Mouse (Mus musculus) myocyte (in vitro differentiated cells): ENCODE data around the gene Rbms3. TPM values are rescaled to one million over a fixed set of nuclear protein-coding genes. Genes with fewer than 3 reads are reported as not detected.

ENCODE experiments used
- H3K27me3 ChIP-seq: one replicate; pipeline ENCODE4 v1.6.1; 2011; ENCODE audit not compliant: control insufficient read depth, insufficient read depth, insufficient read length
- H3K36me3 ChIP-seq: one replicate; pipeline ENCODE4 v1.6.1; 2011; ENCODE audit not compliant: control insufficient read depth, insufficient read depth
- H3K4me2 ChIP-seq: one replicate; pipeline ENCODE4 v1.6.1; 2011; ENCODE audit warnings: low read depth, control low read depth
- H3K4me3 ChIP-seq: one replicate; pipeline ENCODE4 v1.5.1; 2011; ENCODE audit warnings: mild to moderate bottlenecking, control low read depth, moderate library complexity
- H3K79me2 ChIP-seq: one replicate; pipeline ENCODE4 v1.6.1; 2011; ENCODE audit not compliant: control insufficient read depth, insufficient read depth
- H3ac ChIP-seq: one replicate; pipeline ENCODE4 v1.6.1; 2011; ENCODE audit not compliant: control insufficient read depth, insufficient read length
- CEBPB ChIP-seq: IDR thresholded peaks from 2 replicates; pipeline ENCODE4 v1.6.1; 2011; ENCODE audit warnings: mild to moderate bottlenecking, moderate library complexity; ENCODE audit not compliant: poor library complexity, insufficient read depth, severe bottlenecking
- E2F4 ChIP-seq: IDR thresholded peaks from one replicate; pipeline ENCODE4 v1.6.1; 2011; ENCODE audit warnings: mild to moderate bottlenecking, control low read depth, moderate library complexity; ENCODE audit not compliant: insufficient read depth
- MAX ChIP-seq: IDR thresholded peaks from one replicate; pipeline ENCODE4 v1.6.1; 2011; ENCODE audit warnings: low read depth, mild to moderate bottlenecking, control low read depth
- MYOD1 ChIP-seq, 3 experiments: IDR thresholded peaks; one replicate each; pipeline ENCODE4 v1.6.1; 2011; ENCODE audit warnings: control low read depth in 2 of 3, low read depth in 2 of 3, mild to moderate bottlenecking in 2 of 3, moderate library complexity in 1 of 3; ENCODE audit not compliant: insufficient read length in 2 of 3, control insufficient read depth in 1 of 3
- MYOG ChIP-seq, 3 experiments: IDR thresholded peaks; one replicate each; pipeline ENCODE4 v1.6.1; 2011; ENCODE audit warnings: control low read depth in 2 of 3, low read depth in 2 of 3, mild to moderate bottlenecking in 2 of 3; ENCODE audit not compliant: insufficient read length in 2 of 3, control insufficient read depth in 1 of 3, insufficient read depth in 1 of 3
- POLR2A ChIP-seq: IDR thresholded peaks from one replicate; pipeline ENCODE4 v1.6.1; 2011; ENCODE audit warnings: low read depth, mild to moderate bottlenecking, control low read depth, moderate library complexity; ENCODE audit not compliant: insufficient read length
- POLR2AphosphoS2 ChIP-seq: IDR thresholded peaks from one replicate; pipeline ENCODE4 v1.6.1; 2011; ENCODE audit warnings: low read depth, control low read depth; ENCODE audit not compliant: insufficient read length
- REST ChIP-seq: IDR thresholded peaks from one replicate; pipeline ENCODE4 v1.6.1; 2011; ENCODE audit warnings: mild to moderate bottlenecking, control low read depth, moderate library complexity; ENCODE audit not compliant: insufficient read depth, insufficient read length
- SRF ChIP-seq: IDR thresholded peaks from one replicate; pipeline ENCODE4 v1.6.1; 2011; ENCODE audit warnings: low read depth; ENCODE audit not compliant: control insufficient read depth, insufficient read length
- TCF12 ChIP-seq: IDR thresholded peaks from one replicate; pipeline ENCODE4 v1.6.1; 2011; ENCODE audit warnings: mild to moderate bottlenecking, control low read depth; ENCODE audit not compliant: poor library complexity, insufficient read depth, severe bottlenecking
- TCF3 ChIP-seq: IDR thresholded peaks from one replicate; pipeline ENCODE4 v1.6.1; 2011; ENCODE audit warnings: low read depth, control low read depth; ENCODE audit not compliant: insufficient read length
- USF1 ChIP-seq: IDR thresholded peaks from one replicate; pipeline ENCODE4 v1.6.1; 2011; ENCODE audit warnings: low read depth, mild to moderate bottlenecking, control low read depth, moderate library complexity
- polyA plus RNA-seq: library from polyadenylated mRNA; unstranded; fragments of >200 nt; fragmentation: generic; extraction: Trizol; gene quantifications from one replicate; pipeline ENCODE4 v1.2.1, GENCODE M21; 2012; ENCODE audit warnings: missing spikeins

Gene Rbms3
- polyA plus RNA-seq, 1 experiment, result 4.5 TPM

- no peak overlapping the region for H3ac ChIP-seq
- H3K27me3 ChIP-seq, result no peaks in the 10 kb centered on the region
- no peak overlapping the region for H3K4me2 ChIP-seq
- no peaks in the 10 kb centered on the region for H3K36me3 ChIP-seq
- H3K79me2 ChIP-seq, result no peaks in the 10 kb centered on the region
- TF ChIP-seq REST (no peak), MAX (no peak), POLR2AphosphoS2 (no peak), MYOG (IDR thresholded peaks at IDR 0.05; ENCODE audit: control insufficient read depth in 1 of 3, insufficient read depth in 1 of 3, insufficient read length in 2 of 3, low read depth in 2 of 3) (no peak), USF1 (no peak), MYOD1 (IDR thresholded peaks at IDR 0.05; ENCODE audit: control insufficient read depth in 1 of 3, insufficient read length in 2 of 3, low read depth in 2 of 3) (no peak), CEBPB (no peak), TCF12 (no peak), POLR2A (no peak), SRF (no peak), E2F4 (no peak), TCF3 (no peak)
- no peak overlapping the region for H3K4me3 ChIP-seq
Observed at GRCm38 (mm10) chr9:116644616-116645015, 985.1 kb downstream of the Rbms3 start.

- H3K4me2 ChIP-seq, result peak overlapping the region; percentile 30
- no peaks in the 10 kb centered on the region for H3K27me3 ChIP-seq
- H3K36me3 ChIP-seq, result peaks cover 4% of the 10 kb centered on the region
- no peak overlapping the region for H3K4me3 ChIP-seq
- no peak overlapping the region for H3ac ChIP-seq
- no peaks in the 10 kb centered on the region for H3K79me2 ChIP-seq
- TF ChIP-seq SRF (no peak), REST (no peak), MYOG (IDR thresholded peaks at IDR 0.05; ENCODE audit: control insufficient read depth in 1 of 3, insufficient read depth in 1 of 3, insufficient read length in 2 of 3, low read depth in 2 of 3) (no peak), POLR2A (no peak), TCF3 (no peak), TCF12 (no peak), CEBPB (no peak)
Observed at GRCm38 (mm10) chr9:116640302-116640679, 989.4 kb downstream of the Rbms3 start.

GRCm38 (mm10) chr9:116639597-116640301, 990.0 kb downstream of the Rbms3 start:
- Histone ChIP-seq H3K79me2 (no peaks in the 10 kb centered on the region), H3ac (no peak overlapping the region), H3K4me3 (no peak overlapping the region), H3K36me3 (peaks cover 4% of the 10 kb centered on the region), H3K4me2 (peak overlapping the region; percentile 30), H3K27me3 (no peaks in the 10 kb centered on the region)
- TF ChIP-seq MYOD1 (IDR thresholded peaks at IDR 0.05; ENCODE audit: control insufficient read depth in 1 of 3, insufficient read length in 2 of 3, low read depth in 2 of 3), result no peak
- no peak for TF ChIP-seq CEBPB
- TF ChIP-seq POLR2A, result no peak
- no peak for TF ChIP-seq MYOG (IDR thresholded peaks at IDR 0.05; ENCODE audit: control insufficient read depth in 1 of 3, insufficient read depth in 1 of 3, insufficient read length in 2 of 3, low read depth in 2 of 3)
- no peak for TF ChIP-seq SRF
- no peak for TF ChIP-seq POLR2AphosphoS2
- no peak for TF ChIP-seq E2F4
- no peak for TF ChIP-seq TCF3
- no peak for TF ChIP-seq TCF12
- no peak for TF ChIP-seq USF1
- no peak for TF ChIP-seq MAX
- TF ChIP-seq REST, result no peak

GRCm38 (mm10) chr9:116633786-116634185, 995.9 kb downstream of the Rbms3 start:
- Histone ChIP-seq H3K4me3 (no peak overlapping the region), H3K79me2 (no peaks in the 10 kb centered on the region), H3K36me3 (peaks cover 4% of the 10 kb centered on the region), H3K27me3 (no peaks in the 10 kb centered on the region), H3ac (no peak overlapping the region), H3K4me2 (no peak overlapping the region)
- no peak for TF ChIP-seq MYOG (IDR thresholded peaks at IDR 0.05; ENCODE audit: control insufficient read depth in 1 of 3, insufficient read depth in 1 of 3, insufficient read length in 2 of 3, low read depth in 2 of 3)
- no peak for TF ChIP-seq POLR2AphosphoS2
- TF ChIP-seq MYOD1 (IDR thresholded peaks at IDR 0.05; ENCODE audit: control insufficient read depth in 1 of 3, insufficient read length in 2 of 3, low read depth in 2 of 3), result no peak
- no peak for TF ChIP-seq MAX
- TF ChIP-seq CEBPB, result no peak
- TF ChIP-seq POLR2A, result no peak

- no peak for TF ChIP-seq MYOG (IDR thresholded peaks at IDR 0.05; ENCODE audit: control insufficient read depth in 1 of 3, insufficient read depth in 1 of 3, insufficient read length in 2 of 3, low read depth in 2 of 3)
- TF ChIP-seq SRF, result no peak
- TF ChIP-seq MAX, result no peak
Observed at GRCm38 (mm10) chr9:116633075-116633474, 996.6 kb downstream of the Rbms3 start.

GRCm38 (mm10) chr9:116631816-116632215, 997.9 kb downstream of the Rbms3 start:
- no peak overlapping the region for H3K4me3 ChIP-seq
- TF ChIP-seq CEBPB (no peak), MYOG (IDR thresholded peaks at IDR 0.05; ENCODE audit: control insufficient read depth in 1 of 3, insufficient read depth in 1 of 3, insufficient read length in 2 of 3, low read depth in 2 of 3) (no peak), SRF (no peak), POLR2AphosphoS2 (no peak), MAX (no peak), REST (no peak), TCF3 (no peak), E2F4 (no peak), TCF12 (no peak), MYOD1 (IDR thresholded peaks at IDR 0.05; ENCODE audit: control insufficient read depth in 1 of 3, insufficient read length in 2 of 3, low read depth in 2 of 3) (no peak), POLR2A (no peak), USF1 (no peak)
- H3K4me2 ChIP-seq, result no peak overlapping the region
- H3K36me3 ChIP-seq, result peaks cover 4% of the 10 kb centered on the region
- no peak overlapping the region for H3ac ChIP-seq
- no peaks in the 10 kb centered on the region for H3K27me3 ChIP-seq
- H3K79me2 ChIP-seq, result no peaks in the 10 kb centered on the region

More at GRCm38 (mm10) chr9:116633075-116633474, 996.6 kb downstream of the Rbms3 start:
- peaks cover 4% of the 10 kb centered on the region for H3K36me3 ChIP-seq
- no peak overlapping the region for H3K4me2 ChIP-seq
- H3K27me3 ChIP-seq, result no peaks in the 10 kb centered on the region
- no peaks in the 10 kb centered on the region for H3K79me2 ChIP-seq
- H3K4me3 ChIP-seq, result no peak overlapping the region
- no peak overlapping the region for H3ac ChIP-seq
